Mouse (Mus musculus) testis, postnatal 14 days (tissue): Measurements from ENCODE around the gene Kpna2.
"Not testable (repeated sequence)": the region's sequence is repeated elsewhere in the genome, so short reads cannot be mapped to it uniquely, and the experiment has no call there.

Experiments
- DNase-seq: peaks from one replicate; pipeline ENCODE4 v3.0.0; 2021; ENCODE audit warnings: low spot score

The Kpna2 gene

GRCm38 (mm10) chr11:106999151-106999948, at the start of gene Kpna2:
Kpna2 (minus strand) TSS chr11:106999541.
- DNase-seq, result peak; percentile 94

- no peak for DNase-seq
These were observed 47.7 kb upstream of the Kpna2 start for GRCm38 (mm10) chr11:107046766-107047620.

- DNase-seq, result no peak
These were observed 46.2 kb upstream of the Kpna2 start for GRCm38 (mm10) chr11:107045546-107045945.

GRCm38 (mm10) chr11:107044321-107044720, 45.0 kb upstream of the Kpna2 start:
- DNase-seq, result no peak

GRCm38 (mm10) chr11:107043361-107043760, 44.0 kb upstream of the Kpna2 start:
- DNase-seq, result no peak

GRCm38 (mm10) chr11:107041396-107041795, 42.1 kb upstream of the Kpna2 start:
- no peak for DNase-seq

GRCm38 (mm10) chr11:107039417-107039816, 40.1 kb upstream of the Kpna2 start:
- DNase-seq, result no peak

- no peak for DNase-seq
These were observed 34.9 kb upstream of the Kpna2 start for GRCm38 (mm10) chr11:107034085-107034810.

GRCm38 (mm10) chr11:107031635-107032034, 32.3 kb upstream of the Kpna2 start:
- DNase-seq, result no peak

GRCm38 (mm10) chr11:107029536-107029935, 30.2 kb upstream of the Kpna2 start:
- no peak for DNase-seq

GRCm38 (mm10) chr11:107028754-107029153, 29.4 kb upstream of the Kpna2 start:
- no peak for DNase-seq

GRCm38 (mm10) chr11:107028275-107028618, 28.9 kb upstream of the Kpna2 start:
- DNase-seq, result no peak

- peak; percentile 83 for DNase-seq
These were observed 28.3 kb upstream of the Kpna2 start for GRCm38 (mm10) chr11:107027431-107028274.

GRCm38 (mm10) chr11:107026554-107027430, 27.5 kb upstream of the Kpna2 start:
- DNase-seq, result no peak

GRCm38 (mm10) chr11:107025411-107026321, 26.3 kb upstream of the Kpna2 start, which contains the start of gene 1810010H24Rik:
1810010H24Rik (plus strand) TSS chr11:107025681.
- no peak for DNase-seq

- DNase-seq, result no peak
These were observed 25.1 kb upstream of the Kpna2 start for GRCm38 (mm10) chr11:107024406-107024805.

GRCm38 (mm10) chr11:107022050-107022683, 22.8 kb upstream of the Kpna2 start:
- no peak for DNase-seq

- not testable (repeated sequence) for DNase-seq
These were observed 20.4 kb upstream of the Kpna2 start for GRCm38 (mm10) chr11:107019722-107020121.

GRCm38 (mm10) chr11:107019318-107019717, 20.0 kb upstream of the Kpna2 start:
- DNase-seq, result no peak
